Mouse (Mus musculus) intestine, postnatal 0 days (tissue): ENCODE results near the gene Lsm11. TPM values are rescaled to one million over a fixed set of nuclear protein-coding genes. Genes with fewer than 3 reads are reported as not detected.

ENCODE experiments used
- ATAC-seq: fragments of 200-750 bp; cut with Nextera tagmentation; 2 replicates; pipeline ENCODE4 v1.8.0; 2017; ENCODE audit warnings: mild to moderate bottlenecking, moderate TSS enrichment, moderate library complexity
- H3K27ac ChIP-seq: fragments of 300-500 bp; sonication (generic); 2 replicates; pipeline ENCODE4 v1.5.1; 2014; ENCODE audit warnings: mild to moderate bottlenecking, low read depth, low read length, moderate library complexity
- H3K27me3 ChIP-seq: fragments of 300-500 bp; sonication (generic); replicated peaks from 2 replicates; pipeline ENCODE4 v1.6.1; 2014; ENCODE audit warnings: low read length, mixed read lengths; ENCODE audit not compliant: control insufficient read depth, insufficient read depth
- H3K36me3 ChIP-seq: fragments of 300-500 bp; sonication (generic); 2 replicates; pipeline ENCODE4 v1.6.1; 2014; ENCODE audit warnings: mild to moderate bottlenecking, moderate library complexity; ENCODE audit not compliant: control insufficient read depth, insufficient read depth
- H3K4me1 ChIP-seq: fragments of 300-500 bp; sonication (generic); replicated peaks from 2 replicates; pipeline ENCODE4 v1.6.1; 2014; ENCODE audit warnings: antibody characterized with exemption, low read length, mixed read lengths; ENCODE audit not compliant: control insufficient read depth, insufficient read depth
- H3K4me2 ChIP-seq: fragments of 300-500 bp; sonication (generic); replicated peaks from 2 replicates; pipeline ENCODE4 v1.6.1; 2014; ENCODE audit warnings: low read depth, mild to moderate bottlenecking, moderate library complexity
- H3K4me3 ChIP-seq: fragments of 300-500 bp; sonication (generic); 2 replicates; pipeline ENCODE4 v1.5.1; 2014; ENCODE audit warnings: low read depth, low read length
- H3K9ac ChIP-seq: fragments of 300-500 bp; sonication (generic); 2 replicates; pipeline ENCODE4 v1.6.1; 2014; ENCODE audit warnings: mild to moderate bottlenecking, low read depth, low read length
- H3K9me3 ChIP-seq: fragments of 300-500 bp; sonication (generic); 2 replicates; pipeline ENCODE4 v1.6.1; 2016; ENCODE audit warnings: mixed run types; ENCODE audit not compliant: control insufficient read depth
- CTCF ChIP-seq: sonication (generic); IDR thresholded peaks from 2 replicates; pipeline ENCODE4 v1.5.1; 2016; ENCODE audit warnings: low read depth, mild to moderate bottlenecking, control low read depth, antibody characterized with exemption, moderate library complexity
- WGBS: fragments of 180-500 bp; shearing (Covaris S2); extraction: QIAGEN DNeasy Blood & Tissue Kit; methylation state at CpG from one replicate; pipeline ENCODE4 v1.1.7; 2014; 5-methylcytosine and 5-hydroxymethylcytosine counted together
- polyA plus RNA-seq: library from polyadenylated mRNA; unstranded; fragments of >200 nt; fragmentation: Nextera tagmentation; extraction: Ambion mirVana; gene quantifications from 2 replicates; pipeline ENCODE4 v1.2.1, GENCODE M21; 2015

Lsm11 gene
- polyA plus RNA-seq, 1 experiment from 2014 or later, result 3.4 TPM

- Histone ChIP-seq H3K27ac (no peak overlapping the region), H3K36me3 (no peaks in the 10 kb centered on the region), H3K4me2 (no peak overlapping the region), H3K9ac (no peak overlapping the region), H3K4me1 (no peaks in the 10 kb centered on the region), H3K9me3 (no peaks in the 10 kb centered on the region), H3K4me3 (no peak overlapping the region), H3K27me3 (no peaks in the 10 kb centered on the region)
- TF ChIP-seq CTCF, result no peak
- 88% methylated on average over 8 of the region's 8 CpGs for WGBS
- no peak for ATAC-seq
Measured at GRCm38 (mm10) chr11:45974466-45974865, 29.7 kb upstream of the Lsm11 start.

GRCm38 (mm10) chr11:45973635-45974034 is 28.9 kb upstream of the Lsm11 start:
- Histone ChIP-seq H3K36me3 (no peaks in the 10 kb centered on the region), H3K4me2 (no peak overlapping the region), H3K9ac (no peak overlapping the region), H3K27me3 (no peaks in the 10 kb centered on the region), H3K9me3 (no peaks in the 10 kb centered on the region), H3K27ac (no peak overlapping the region), H3K4me3 (no peak overlapping the region), H3K4me1 (no peaks in the 10 kb centered on the region)
- ATAC-seq, result no peak
- 83% methylated on average over 5 of the region's 5 CpGs for WGBS
- TF ChIP-seq CTCF, result no peak

GRCm38 (mm10) chr11:45968466-45968865 is 23.7 kb upstream of the Lsm11 start:
- H3K36me3 ChIP-seq, result no peaks in the 10 kb centered on the region
- no peaks in the 10 kb centered on the region for H3K27me3 ChIP-seq
- ATAC-seq, result no peak
- no peak overlapping the region for H3K4me3 ChIP-seq
- 88% methylated on average over 3 of the region's 3 CpGs for WGBS
- H3K4me1 ChIP-seq, result no peaks in the 10 kb centered on the region
- no peak overlapping the region for H3K27ac ChIP-seq
- TF ChIP-seq CTCF, result no peak
- H3K9ac ChIP-seq, result no peak overlapping the region
- H3K4me2 ChIP-seq, result no peak overlapping the region
- H3K9me3 ChIP-seq, result no peaks in the 10 kb centered on the region

- H3K4me2 ChIP-seq, result no peak overlapping the region
Measured at GRCm38 (mm10) chr11:45966896-45967295, 22.2 kb upstream of the Lsm11 start.

GRCm38 (mm10) chr11:45960003-45960402 is 15.3 kb upstream of the Lsm11 start:
- Histone ChIP-seq H3K9me3 (no peaks in the 10 kb centered on the region), H3K9ac (no peak overlapping the region), H3K36me3 (no peaks in the 10 kb centered on the region), H3K27me3 (no peaks in the 10 kb centered on the region), H3K4me2 (no peak overlapping the region), H3K4me1 (no peaks in the 10 kb centered on the region), H3K4me3 (no peak overlapping the region), H3K27ac (no peak overlapping the region)
- peak; percentile 35 for TF ChIP-seq CTCF
- 82% methylated on average over 5 of the region's 5 CpGs for WGBS
- ATAC-seq, result no peak

More at GRCm38 (mm10) chr11:45966896-45967295, 22.2 kb upstream of the Lsm11 start:
- TF ChIP-seq CTCF, result no peak
- no peaks in the 10 kb centered on the region for H3K36me3 ChIP-seq
- no peaks in the 10 kb centered on the region for H3K4me1 ChIP-seq
- no peak for ATAC-seq
- H3K9me3 ChIP-seq, result no peaks in the 10 kb centered on the region
- 82% methylated on average over 4 of the region's 4 CpGs for WGBS
- H3K9ac ChIP-seq, result no peak overlapping the region
- H3K27ac ChIP-seq, result no peak overlapping the region
- no peaks in the 10 kb centered on the region for H3K27me3 ChIP-seq
- no peak overlapping the region for H3K4me3 ChIP-seq

- 86% methylated on average over 3 of the region's 3 CpGs for WGBS
- Histone ChIP-seq H3K36me3 (no peaks in the 10 kb centered on the region), H3K9ac (no peak overlapping the region), H3K4me1 (no peaks in the 10 kb centered on the region), H3K27ac (no peak overlapping the region), H3K4me3 (no peak overlapping the region), H3K4me2 (no peak overlapping the region), H3K9me3 (no peaks in the 10 kb centered on the region), H3K27me3 (no peaks in the 10 kb centered on the region)
- no peak for ATAC-seq
- TF ChIP-seq CTCF, result peak; percentile 59
Measured at GRCm38 (mm10) chr11:45959598-45959997, 14.9 kb upstream of the Lsm11 start.

GRCm38 (mm10) chr11:45955127-45955627 is 10.4 kb upstream of the Lsm11 start, which contains the start of gene Thg1l:
Thg1l (minus strand) TSS chr11:45955494.
- peak within 1 kb of the TSS; percentile 40 for H3K9ac ChIP-seq
- peak within 1 kb of the TSS; percentile 63 for H3K4me3 ChIP-seq
- no peaks in the 10 kb centered on the region for H3K27me3 ChIP-seq
- peak; percentile 18; the same call in 1 of the 2 replicates for TF ChIP-seq CTCF
- 0 out of 2 replicates have a peak within 1 kb of the TSS, but pooled peaks have one; percentile 29 for H3K27ac ChIP-seq
- peak; percentile 99 for ATAC-seq
- WGBS, result under 1% methylated on average over 32 of the region's 32 CpGs
- H3K36me3 ChIP-seq, result peaks cover 12% of the 10 kb centered on the region; the same call in 1 of the 2 replicates
- H3K4me1 ChIP-seq, result no peaks in the 10 kb centered on the region
- H3K9me3 ChIP-seq, result no peaks in the 10 kb centered on the region
- H3K4me2 ChIP-seq, result peak within 1 kb of the TSS; percentile 63
